Mouse (Mus musculus): Measurements from ENCODE around the gene Tmx1.

Gene Tmx1

GRCm38 (mm10) chr12:70486716-70487480, 34.0 kb downstream of the Tmx1 start:
- DNase-seq = no peak

- DNase-seq = no peak
Measured at GRCm38 (mm10) chr12:70492441-70492840, 39.5 kb downstream of the Tmx1 start.

- DNase-seq = peak; percentile 46
Measured at GRCm38 (mm10) chr12:70494494-70495281, 41.8 kb downstream of the Tmx1 start.

- DNase-seq = no peak
Measured at GRCm38 (mm10) chr12:70495282-70495922, 42.5 kb downstream of the Tmx1 start.

DNA sequence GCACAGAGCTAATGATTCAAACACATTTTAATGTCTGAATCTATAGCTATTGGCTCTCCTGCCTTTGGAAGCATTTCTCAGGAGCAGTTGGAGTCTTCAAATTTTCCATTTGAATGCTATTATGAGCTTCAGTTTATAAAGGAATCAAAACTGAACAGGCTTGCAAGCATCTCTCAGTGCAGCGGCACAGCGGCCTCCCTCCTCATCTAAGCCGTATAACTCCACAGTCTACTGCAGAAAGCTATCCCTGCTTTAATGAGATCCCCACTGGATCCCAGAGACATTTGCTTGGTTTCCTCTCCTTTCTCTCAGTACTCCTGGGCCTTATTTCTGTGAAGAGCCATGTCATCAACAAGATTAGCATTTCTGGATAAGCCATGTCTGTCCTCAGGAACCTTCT, 45.2 kb downstream of the Tmx1 start:
- DNase-seq = no peak

DNA sequence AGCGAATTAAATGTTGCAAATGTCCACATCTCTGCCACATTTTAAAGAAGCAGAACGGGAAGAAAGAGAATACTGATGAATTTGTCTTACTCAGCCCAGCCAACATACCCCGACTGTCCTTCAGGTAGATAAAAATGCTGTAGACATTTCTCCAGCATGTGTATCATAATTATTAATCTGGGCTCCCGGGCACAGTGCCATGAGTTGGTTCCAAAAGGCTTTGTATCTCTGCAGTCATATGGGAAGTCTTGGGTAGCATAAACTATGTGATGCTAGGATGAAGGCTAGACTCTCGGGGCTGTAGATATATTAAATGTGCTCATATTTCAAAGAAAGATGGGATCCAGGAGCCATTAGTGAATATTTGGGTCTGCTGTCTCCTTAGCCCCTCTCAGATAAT, 53.1 kb downstream of the Tmx1 start:
- DNase-seq = no peak

DNA sequence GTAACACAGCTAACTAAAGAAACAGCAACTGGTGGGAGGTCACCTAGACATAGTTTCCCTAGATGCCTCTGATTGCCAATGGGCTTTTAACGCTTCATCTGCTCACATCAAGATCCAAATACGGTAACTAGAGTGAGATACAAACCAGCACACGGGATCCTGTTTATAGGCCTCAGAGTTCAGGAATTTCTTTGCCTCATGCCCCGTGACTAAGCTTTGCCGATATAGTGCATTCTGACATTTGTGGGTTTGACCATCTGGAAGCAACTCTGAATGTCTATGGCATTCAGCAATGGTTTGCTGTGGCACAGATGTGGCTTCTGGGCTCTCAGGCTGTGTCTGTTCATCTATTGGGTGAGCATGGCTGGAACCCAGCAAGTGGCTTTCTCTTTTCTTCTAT, 59.1 kb downstream of the Tmx1 start:
- no peak for DNase-seq

GRCm38 (mm10) chr12:70512431-70512830, 59.5 kb downstream of the Tmx1 start:
- DNase-seq = no peak
